Mouse (Mus musculus): ENCODE data around the gene Adam10.

Gene Adam10

GRCm38 (mm10) chr9:70790621-70791020 is 111.8 kb downstream of the Adam10 start:
- no peaks in the 10 kb centered on the region for H3K27me3 ChIP-seq (ENCODE audit: control insufficient read depth, insufficient read depth, low read length, poor library complexity, severe bottlenecking)
- no peak for DNase-seq (ENCODE audit: low read depth, low spot score)

GRCm38 (mm10) chr9:70794643-70795438 is 116.0 kb downstream of the Adam10 start:
- H3K36me3 ChIP-seq (ENCODE audit: control insufficient read depth, insufficient read depth, low read length, poor library complexity, severe bottlenecking), result no peaks in the 10 kb centered on the region
- no peaks in the 10 kb centered on the region for H3K27me3 ChIP-seq (ENCODE audit: control insufficient read depth, insufficient read depth, low read length, poor library complexity, severe bottlenecking)
- DNase-seq (ENCODE audit: low read depth, low spot score), result no peak

More at GRCm38 (mm10) chr9:70790621-70791020, 111.8 kb downstream of the Adam10 start:
- H3K36me3 ChIP-seq (ENCODE audit: control insufficient read depth, insufficient read depth, low read length, poor library complexity, severe bottlenecking), result no peaks in the 10 kb centered on the region

GRCm38 (mm10) chr9:70795439-70795757 is 116.6 kb downstream of the Adam10 start:
- Histone ChIP-seq H3K27me3 (ENCODE audit: control insufficient read depth, insufficient read depth, low read length, poor library complexity, severe bottlenecking) (no peaks in the 10 kb centered on the region), H3K36me3 (ENCODE audit: control insufficient read depth, insufficient read depth, low read length, poor library complexity, severe bottlenecking) (no peaks in the 10 kb centered on the region)
- DNase-seq (ENCODE audit: low read depth, low spot score), result no peak

GRCm38 (mm10) chr9:70800588-70801315 is 122.0 kb downstream of the Adam10 start:
- H3K36me3 ChIP-seq (ENCODE audit: control insufficient read depth, insufficient read depth, low read length, poor library complexity, severe bottlenecking), result no peaks in the 10 kb centered on the region
- DNase-seq (ENCODE audit: low read depth, low spot score), result no peak
- no peaks in the 10 kb centered on the region for H3K27me3 ChIP-seq (ENCODE audit: control insufficient read depth, insufficient read depth, low read length, poor library complexity, severe bottlenecking)

- Histone ChIP-seq H3K36me3 (ENCODE audit: control insufficient read depth, insufficient read depth, low read length, poor library complexity, severe bottlenecking) (no peaks in the 10 kb centered on the region), H3K27me3 (ENCODE audit: control insufficient read depth, insufficient read depth, low read length, poor library complexity, severe bottlenecking) (no peaks in the 10 kb centered on the region)
- no peak for DNase-seq (ENCODE audit: low read depth, low spot score)
Measured at GRCm38 (mm10) chr9:70801761-70802160, 123.0 kb downstream of the Adam10 start.

GRCm38 (mm10) chr9:70802816-70803215 is 124.0 kb downstream of the Adam10 start:
- Histone ChIP-seq H3K36me3 (ENCODE audit: control insufficient read depth, insufficient read depth, low read length, poor library complexity, severe bottlenecking) (no peaks in the 10 kb centered on the region), H3K27me3 (ENCODE audit: control insufficient read depth, insufficient read depth, low read length, poor library complexity, severe bottlenecking) (no peaks in the 10 kb centered on the region)
- DNase-seq (ENCODE audit: low read depth, low spot score), result no peak

GRCm38 (mm10) chr9:70806069-70806468 is 127.3 kb downstream of the Adam10 start:
- H3K36me3 ChIP-seq (ENCODE audit: control insufficient read depth, insufficient read depth, low read length, poor library complexity, severe bottlenecking), result no peaks in the 10 kb centered on the region
- no peaks in the 10 kb centered on the region for H3K27me3 ChIP-seq (ENCODE audit: control insufficient read depth, insufficient read depth, low read length, poor library complexity, severe bottlenecking)
- DNase-seq (ENCODE audit: low read depth, low spot score), result no peak

GRCm38 (mm10) chr9:70807714-70808113 is 128.9 kb downstream of the Adam10 start:
- no peaks in the 10 kb centered on the region for H3K27me3 ChIP-seq (ENCODE audit: control insufficient read depth, insufficient read depth, low read length, poor library complexity, severe bottlenecking)
- no peak for DNase-seq (ENCODE audit: low read depth, low spot score)

GRCm38 (mm10) chr9:70812551-70812950 is 133.8 kb downstream of the Adam10 start:
- Histone ChIP-seq H3K27me3 (ENCODE audit: control insufficient read depth, insufficient read depth, low read length, poor library complexity, severe bottlenecking) (no peaks in the 10 kb centered on the region), H3K36me3 (ENCODE audit: control insufficient read depth, insufficient read depth, low read length, poor library complexity, severe bottlenecking) (no peaks in the 10 kb centered on the region)
- no peak for DNase-seq (ENCODE audit: low read depth, low spot score)

More at GRCm38 (mm10) chr9:70807714-70808113, 128.9 kb downstream of the Adam10 start:
- H3K36me3 ChIP-seq (ENCODE audit: control insufficient read depth, insufficient read depth, low read length, poor library complexity, severe bottlenecking), result no peaks in the 10 kb centered on the region

- Histone ChIP-seq H3K36me3 (ENCODE audit: control insufficient read depth, insufficient read depth, low read length, poor library complexity, severe bottlenecking) (no peaks in the 10 kb centered on the region), H3K27me3 (ENCODE audit: control insufficient read depth, insufficient read depth, low read length, poor library complexity, severe bottlenecking) (no peaks in the 10 kb centered on the region)
- DNase-seq (ENCODE audit: low read depth, low spot score), result peak; percentile 56
Measured at GRCm38 (mm10) chr9:70816701-70817305, 138.0 kb downstream of the Adam10 start.

GRCm38 (mm10) chr9:70817396-70817795 is 138.6 kb downstream of the Adam10 start:
- H3K36me3 ChIP-seq (ENCODE audit: control insufficient read depth, insufficient read depth, low read length, poor library complexity, severe bottlenecking), result no peaks in the 10 kb centered on the region
- no peak for DNase-seq (ENCODE audit: low read depth, low spot score)
- H3K27me3 ChIP-seq (ENCODE audit: control insufficient read depth, insufficient read depth, low read length, poor library complexity, severe bottlenecking), result no peaks in the 10 kb centered on the region

- Histone ChIP-seq H3K36me3 (ENCODE audit: control insufficient read depth, insufficient read depth, low read length, poor library complexity, severe bottlenecking) (no peaks in the 10 kb centered on the region), H3K27me3 (ENCODE audit: control insufficient read depth, insufficient read depth, low read length, poor library complexity, severe bottlenecking) (no peaks in the 10 kb centered on the region)
- DNase-seq (ENCODE audit: low read depth, low spot score), result no peak
Measured at GRCm38 (mm10) chr9:70818739-70819138, 139.9 kb downstream of the Adam10 start.

GRCm38 (mm10) chr9:70824103-70824502 is 145.3 kb downstream of the Adam10 start:
- H3K36me3 ChIP-seq (ENCODE audit: control insufficient read depth, insufficient read depth, low read length, poor library complexity, severe bottlenecking), result no peaks in the 10 kb centered on the region
- no peaks in the 10 kb centered on the region for H3K27me3 ChIP-seq (ENCODE audit: control insufficient read depth, insufficient read depth, low read length, poor library complexity, severe bottlenecking)
- DNase-seq (ENCODE audit: low read depth, low spot score), result no peak

GRCm38 (mm10) chr9:70827911-70828310 is 149.1 kb downstream of the Adam10 start:
- no peaks in the 10 kb centered on the region for H3K36me3 ChIP-seq (ENCODE audit: control insufficient read depth, insufficient read depth, low read length, poor library complexity, severe bottlenecking)
- no peak for DNase-seq (ENCODE audit: low read depth, low spot score)
- H3K27me3 ChIP-seq (ENCODE audit: control insufficient read depth, insufficient read depth, low read length, poor library complexity, severe bottlenecking), result no peaks in the 10 kb centered on the region
